Comparison of ENCODE assay signal across 8 mouse cellular contexts in genomic region chr1:34842887-34843618, GRCm38 (mm10). TPM values are rescaled to one million over a fixed set of nuclear protein-coding genes. Genes with fewer than 3 reads are reported as not detected.
DNase-seq lines count a peak whose midpoint lies in the region; ATAC-seq and TF ChIP-seq lines count a peak whose summit lies in the region.

Fam168b (minus strand) TSS chr1:34843065.

- no peaks in the 10 kb centered on the region for H3K27me3 ChIP-seq in forebrain, embryonic 16.5 days (replicated peaks; ENCODE audit: control insufficient read depth, insufficient read depth, low read length)
- no peaks in the 10 kb centered on the region for H3K27me3 ChIP-seq in lung, embryonic 14.5 days (ENCODE audit: insufficient read depth, low read length)
- H3K27me3 ChIP-seq in thymus, adult 2 months (ENCODE audit: control insufficient read depth, insufficient read depth, low read length): no peaks in the 10 kb centered on the region

- peak; percentile 94 for ATAC-seq in forebrain, embryonic 16.5 days
- ATAC-seq in lung, embryonic 14.5 days (ENCODE audit: insufficient read depth): peak; percentile 93

- peak within 1 kb of the TSS; percentile 91 to 93 for H3K4me3 ChIP-seq in ES-E14 (ENCODE audit: insufficient read depth in 1 of 2, low read depth in 1 of 2, low read length in 2 of 2, poor library complexity in 1 of 2, severe bottlenecking in 1 of 2)
- peak within 1 kb of the TSS; percentile 91 for H3K4me3 ChIP-seq in forebrain, embryonic 16.5 days (replicated peaks; ENCODE audit: low read length)
- peak within 1 kb of the TSS; percentile 90 for H3K4me3 ChIP-seq in layer of hippocampus, adult 2 months
- peak within 1 kb of the TSS; percentile 78 for H3K4me3 ChIP-seq in lung, embryonic 14.5 days (ENCODE audit: low read depth, low read length)
- peak within 1 kb of the TSS; percentile 60 for H3K4me3 ChIP-seq in olfactory bulb, adult 2 months (ENCODE audit: insufficient read depth, low read depth, low read length)
- peak within 1 kb of the TSS; percentile 83 for H3K4me3 ChIP-seq in thymus, adult 2 months (ENCODE audit: control insufficient read depth, insufficient read depth, low read length)

- H3K27ac ChIP-seq in ES-E14 (ENCODE audit: insufficient read depth, low read depth, low read length, poor library complexity, severe bottlenecking): peak within 1 kb of the TSS; percentile 89
- peak within 1 kb of the TSS; percentile 98 for H3K27ac ChIP-seq in forebrain, embryonic 16.5 days (ENCODE audit: low read length)
- peak within 1 kb of the TSS; percentile 97 for H3K27ac ChIP-seq in layer of hippocampus, adult 2 months
- peak within 1 kb of the TSS; percentile 97 for H3K27ac ChIP-seq in lung, embryonic 14.5 days (ENCODE audit: low read depth)
- H3K27ac ChIP-seq in olfactory bulb, adult 2 months (ENCODE audit: insufficient read depth, low read depth, low read length): peak within 1 kb of the TSS; percentile 88
- H3K27ac ChIP-seq in thymus, adult 2 months (ENCODE audit: control insufficient read depth, insufficient read depth, low read length): peak within 1 kb of the TSS; percentile 79

- peaks cover 10 to 17% of the 10 kb centered on the region in 2 experiments; a peak in 3 of 4 replicates for H3K4me1 ChIP-seq in ES-E14 (ENCODE audit: control insufficient read depth in 2 of 2, insufficient read depth in 2 of 2, low read length in 2 of 2, poor library complexity in 1 of 2)
- H3K4me1 ChIP-seq in forebrain, embryonic 16.5 days (replicated peaks; ENCODE audit: control insufficient read depth, insufficient read depth, low read length): peaks cover 29% of the 10 kb centered on the region
- peaks cover 14% of the 10 kb centered on the region for H3K4me1 ChIP-seq in lung, embryonic 14.5 days (ENCODE audit: insufficient read depth)
- peaks cover 8% of the 10 kb centered on the region for H3K4me1 ChIP-seq in olfactory bulb, adult 2 months (ENCODE audit: control insufficient read depth, insufficient read depth, low read length)
- H3K4me1 ChIP-seq in thymus, adult 2 months (replicated peaks; ENCODE audit: control insufficient read depth, insufficient read depth, low read length): peaks cover 11% of the 10 kb centered on the region

- intact Hi-C loops in heart, postnatal 36 days (cut with DNase I): loop anchor here (10.0 kb wide), 1 partner anchor 398 kb away; no protein-coding TSS in a partner anchor

- in situ Hi-C loops in ES-E14 (cut with MboI; ENCODE audit: low sequenced_read_pairs in 2 of 2, unreplicated experiment in 2 of 2): no loop called here

- H3K36me3 ChIP-seq in ES-E14 (ENCODE audit: control insufficient read depth, insufficient read depth, low read length, poor library complexity, severe bottlenecking): peaks cover 5% of the 10 kb centered on the region; the same call in 1 of the 2 replicates
- no peaks in the 10 kb centered on the region for H3K36me3 ChIP-seq in forebrain, embryonic 16.5 days (ENCODE audit: control insufficient read depth, insufficient read depth)
- H3K36me3 ChIP-seq in lung, embryonic 14.5 days (ENCODE audit: insufficient read depth): no peaks in the 10 kb centered on the region
- H3K36me3 ChIP-seq in thymus, adult 2 months (ENCODE audit: control insufficient read depth, insufficient read depth, low read length): no peaks in the 10 kb centered on the region

- no peaks in the 10 kb centered on the region for H3K9me3 ChIP-seq in ES-E14 (ENCODE audit: control insufficient read depth, insufficient read depth, low read depth, low read length)
- no peaks in the 10 kb centered on the region for H3K9me3 ChIP-seq in forebrain, embryonic 16.5 days (ENCODE audit: control insufficient read depth, low read length)
- no peaks in the 10 kb centered on the region for H3K9me3 ChIP-seq in lung, embryonic 14.5 days (ENCODE audit: low read depth, low read length)

- H3K4me2 ChIP-seq in forebrain, embryonic 16.5 days (ENCODE audit: low read length): peak within 1 kb of the TSS; percentile 93
- H3K4me2 ChIP-seq in lung, embryonic 14.5 days: peak within 1 kb of the TSS; percentile 82

- peak; percentile 22; the same call in 1 of the 2 replicates for TF ChIP-seq CTCF in layer of hippocampus, adult 2 months (conservative IDR thresholded peaks at IDR 0.05)
- TF ChIP-seq CTCF in lung, embryonic 14.5 days (IDR thresholded peaks at IDR 0.05; ENCODE audit: low read depth): no peak
- TF ChIP-seq CTCF in olfactory bulb, adult 2 months (IDR thresholded peaks at IDR 0.05; ENCODE audit: insufficient read depth, low read depth, low read length): no peak
- TF ChIP-seq CTCF in thymus, adult 2 months (IDR thresholded peaks at IDR 0.05; ENCODE audit: borderline replicate concordance, control insufficient read depth, extremely low read depth, insufficient read depth, low read length, poor library complexity): peak; percentile 55; the same call in 1 of the 2 replicates

- DNase-seq in ES-E14 (ENCODE audit: low read depth, low spot score): peak; percentile 58
- DNase-seq in cerebellum, adult 11-12 months: peak; percentile 90
- peak; percentile 88 to 90 for DNase-seq in heart, postnatal 36 days
- peak; percentile 81 to 87 for DNase-seq in layer of hippocampus, adult 2 months (ENCODE audit: low spot score in 2 of 2)
- DNase-seq in lung, embryonic 14.5 days: peak; percentile 97
- peak; percentile 88 for DNase-seq in thymus, adult 2 months

- peak; percentile 95 for TF ChIP-seq POLR2A in olfactory bulb, adult 2 months (IDR thresholded peaks at IDR 0.05; ENCODE audit: insufficient read depth, low read depth, low read length)
- peak; percentile 91 for TF ChIP-seq POLR2A in thymus, adult 2 months (IDR thresholded peaks at IDR 0.05; ENCODE audit: control insufficient read depth, extremely low read depth, insufficient read depth, low read length, poor library complexity)

- WGBS in forebrain, embryonic 16.5 days: under 1% methylated on average over 55 of the region's 59 CpGs
- WGBS in lung, embryonic 14.5 days: under 1% methylated on average over 59 of the region's 59 CpGs
- under 1% methylated on average over 58 of the region's 59 CpGs for WGBS in olfactory bulb, adult 2 months
- WGBS in thymus, adult 2 months: 4% methylated on average over 46 of the region's 59 CpGs

- H3K9ac ChIP-seq in ES-E14 (ENCODE audit: insufficient read depth, low read depth, low read length, poor library complexity, severe bottlenecking): peak within 1 kb of the TSS; percentile 95
- peak within 1 kb of the TSS; percentile 93 for H3K9ac ChIP-seq in forebrain, embryonic 16.5 days (replicated peaks; ENCODE audit: low read depth, low read length)
- peak within 1 kb of the TSS; percentile 91 for H3K9ac ChIP-seq in lung, embryonic 14.5 days

TF ChIP-seq in ES-E14, 5 proteins besides CTCF, POLR2A, EP300 and RAD21:
- TF ChIP-seq HCFC1 (IDR thresholded peaks at IDR 0.05; ENCODE audit: borderline replicate concordance, insufficient read depth, low read length): peak; percentile 35; the same call in 1 of the 2 replicates
- no peak for TF ChIP-seq MAFK (IDR thresholded peaks at IDR 0.05; ENCODE audit: insufficient read depth, low read depth, low read length)
- TF ChIP-seq ZNF384 (IDR thresholded peaks at IDR 0.05; ENCODE audit: low read depth, low read length): no peak
- TF ChIP-seq ZC3H11A (IDR thresholded peaks at IDR 0.05; ENCODE audit: borderline replicate concordance, low read depth, low read length): no peak
- TF ChIP-seq CHD2 (IDR thresholded peaks at IDR 0.05; ENCODE audit: low read depth, low read length): no peak
TF ChIP-seq in ES-E14: peak in this region for 1.

RNA-seq across cellular contexts. Expression of gene Fam168b, which starts in this region (rescaled TPM):
- 28.2 and 36.1 TPM in 2 replicates for total RNA-seq in ES-E14 (2012; rRNA removed)
- polyA plus RNA-seq in forebrain, embryonic 16.5 days (2015; fragmentation: Nextera tagmentation; extraction: Ambion mirVana): 161 and 186 TPM in 2 replicates
- total RNA-seq in heart, postnatal 36 days (2021): 10 to 100 TPM; 41.8 to 45.3 TPM
- 100 to 1,000 TPM; 223 to 226 TPM for total RNA-seq in layer of hippocampus, adult 2 months (2021)
- 76.9 and 86.0 TPM in 2 replicates for polyA plus RNA-seq in lung, embryonic 14.5 days (2014; fragmentation: Nextera tagmentation; extraction: Ambion mirVana)
- 285 TPM in 1 of 2 replicates, not detected in the other for polyA plus RNA-seq in olfactory bulb, adult 2 months (2012; ENCODE audit: insufficient read depth, insufficient read length, low replicate concordance, missing spikeins)
- 917 and 1,025 TPM in 2 replicates for polyA plus RNA-seq in thymus, adult 2 months (2012; rRNA removed)

Comparison
In these comparisons a context has a peak if more than half of its experiments do, and no peak if none do; other contexts are left out.
1. Peak in every context shown above with its lines: DNase-seq, ATAC-seq, H3K4me3 ChIP-seq and H3K27ac ChIP-seq.
2. CTCF ChIP-seq: peak in layer of hippocampus, adult 2 months (single experiment) and thymus, adult 2 months (single experiment); none in lung, embryonic 14.5 days (single experiment) and olfactory bulb, adult 2 months (single experiment).